Mouse (Mus musculus) forebrain, embryonic 12.5 days (tissue): ENCODE measurements around the gene Rpl36. TPM values are rescaled to one million over a fixed set of nuclear protein-coding genes. Genes with fewer than 3 reads are reported as not detected.
"Not testable (repeated sequence)": the region's sequence is repeated elsewhere in the genome, so short reads cannot be mapped to it uniquely, and the experiment has no call there.

ENCODE experiments used
- ATAC-seq: fragments of 200-750 bp; cut with Nextera tagmentation; 2 replicates; pipeline ENCODE4 v1.8.0; 2017; ENCODE audit warnings: moderate TSS enrichment; ENCODE audit not compliant: low FRiP score
- H3K27ac ChIP-seq: fragments of 300-500 bp; sonication (generic); 2 replicates; pipeline ENCODE4 v1.5.1; 2016; ENCODE audit warnings: mild to moderate bottlenecking
- H3K27me3 ChIP-seq: fragments of 300-500 bp; sonication (generic); 2 replicates; pipeline ENCODE4 v1.6.1; 2016; ENCODE audit warnings: mild to moderate bottlenecking
- H3K36me3 ChIP-seq: fragments of 300-500 bp; sonication (generic); replicated peaks from 2 replicates; pipeline ENCODE4 v1.6.1; 2016; ENCODE audit warnings: mild to moderate bottlenecking
- H3K4me1 ChIP-seq: fragments of 300-500 bp; sonication (generic); 2 replicates; pipeline ENCODE4 v1.6.1; 2016
- H3K4me2 ChIP-seq: fragments of 300-500 bp; sonication (generic); 2 replicates; pipeline ENCODE4 v1.6.1; 2016; ENCODE audit warnings: mild to moderate bottlenecking, moderate library complexity
- H3K4me3 ChIP-seq: fragments of 300-500 bp; sonication (generic); replicated peaks from 2 replicates; pipeline ENCODE4 v1.5.1; 2016; ENCODE audit warnings: mild to moderate bottlenecking
- H3K9ac ChIP-seq: fragments of 300-500 bp; sonication (generic); 2 replicates; pipeline ENCODE4 v1.6.1; 2016; ENCODE audit warnings: mild to moderate bottlenecking
- H3K9me3 ChIP-seq: fragments of 300-500 bp; sonication (generic); 2 replicates; pipeline ENCODE4 v1.6.1; 2016
- WGBS: fragments of 180-500 bp; shearing (Covaris S2); methylation state at CpG from one replicate; pipeline ENCODE4 v1.1.7; 2016; 5-methylcytosine and 5-hydroxymethylcytosine counted together
- polyA plus RNA-seq: library from polyadenylated mRNA; unstranded; fragments of >200 nt; fragmentation: Nextera tagmentation; extraction: Ambion mirVana; gene quantifications from 2 replicates; pipeline ENCODE4 v1.2.1, GENCODE M21; 2016

The Rpl36 gene
- polyA plus RNA-seq, 1 experiment from 2014 or later = 1,289 TPM

GRCm38 (mm10) chr17:56627530-56628277, 14.5 kb downstream of the Rpl36 start, which contains the start of gene Catsperd:
Gene Catsperd (plus strand): TSS chr17:56628143.
- Histone ChIP-seq H3K4me1 (peaks cover 27% of the 10 kb centered on the region), H3K9ac (peak within 1 kb of the TSS; percentile 17), H3K4me2 (peak within 1 kb of the TSS; percentile 97), H3K27ac (peak within 1 kb of the TSS; percentile 14; the same call in 1 of the 2 replicates), H3K9me3 (no peaks in the 10 kb centered on the region), H3K27me3 (peaks cover 6% of the 10 kb centered on the region; the same call in 1 of the 2 replicates), H3K4me3 (peak within 1 kb of the TSS; percentile 82), H3K36me3 (peaks cover 19% of the 10 kb centered on the region)
- 9% methylated on average over 26 of the region's 26 CpGs for WGBS
- peak; percentile 35 for ATAC-seq

- H3K27me3 ChIP-seq, ATAC-seq, H3K9ac ChIP-seq, H3K4me2 ChIP-seq, H3K9me3 ChIP-seq, H3K27ac ChIP-seq, H3K36me3 ChIP-seq, H3K4me3 ChIP-seq: not testable (repeated sequence)
- peaks cover 23% of the 10 kb centered on the region for H3K4me1 ChIP-seq
- 88% methylated on average over 27 of the region's 27 CpGs for WGBS
These were observed 16.9 kb downstream of the Rpl36 start for GRCm38 (mm10) chr17:56629800-56630781.

- H3K27me3 ChIP-seq = peaks cover 6% of the 10 kb centered on the region; the same call in 1 of the 2 replicates
- no peak overlapping the region for H3K9ac ChIP-seq
- WGBS = 62% methylated on average over 4 of the region's 4 CpGs
- no peak overlapping the region for H3K27ac ChIP-seq
- no peak overlapping the region for H3K4me3 ChIP-seq
- peaks cover 11% of the 10 kb centered on the region for H3K4me1 ChIP-seq
- H3K36me3 ChIP-seq = no peaks in the 10 kb centered on the region
- no peaks in the 10 kb centered on the region for H3K9me3 ChIP-seq
- no peak overlapping the region for H3K4me2 ChIP-seq
- ATAC-seq = no peak
These were observed 18.6 kb downstream of the Rpl36 start for GRCm38 (mm10) chr17:56631807-56632206.

- ATAC-seq = no peak
- WGBS = 92% methylated on average over 6 of the region's 6 CpGs
- H3K9me3 ChIP-seq = no peaks in the 10 kb centered on the region
These were observed 20.8 kb downstream of the Rpl36 start for GRCm38 (mm10) chr17:56634023-56634422.

GRCm38 (mm10) chr17:56643237-56643636, 30.0 kb downstream of the Rpl36 start:
- no peaks in the 10 kb centered on the region for H3K27me3 ChIP-seq
- no peak overlapping the region for H3K27ac ChIP-seq
- no peak for ATAC-seq
- no peak overlapping the region for H3K4me3 ChIP-seq
- H3K4me1 ChIP-seq = no peaks in the 10 kb centered on the region
- H3K9me3 ChIP-seq = no peaks in the 10 kb centered on the region
- WGBS = 87% methylated on average over 4 of the region's 4 CpGs
- no peak overlapping the region for H3K9ac ChIP-seq
- H3K36me3 ChIP-seq = no peaks in the 10 kb centered on the region
- no peak overlapping the region for H3K4me2 ChIP-seq

More at GRCm38 (mm10) chr17:56634023-56634422, 20.8 kb downstream of the Rpl36 start:
- no peak overlapping the region for H3K4me2 ChIP-seq
- H3K4me1 ChIP-seq = no peaks in the 10 kb centered on the region
- H3K27ac ChIP-seq = no peak overlapping the region
- H3K36me3 ChIP-seq = no peaks in the 10 kb centered on the region
- 0 out of 2 replicates have a peak, but pooled peaks cover 2% of the 10 kb centered on the region for H3K27me3 ChIP-seq
- no peak overlapping the region for H3K9ac ChIP-seq
- no peak overlapping the region for H3K4me3 ChIP-seq

GRCm38 (mm10) chr17:56647546-56647945, 34.3 kb downstream of the Rpl36 start:
- Histone ChIP-seq H3K36me3 (no peaks in the 10 kb centered on the region), H3K9ac (no peak overlapping the region), H3K27me3 (0 out of 2 replicates have a peak, but pooled peaks cover 5% of the 10 kb centered on the region), H3K4me3 (no peak overlapping the region), H3K27ac (no peak overlapping the region), H3K9me3 (no peaks in the 10 kb centered on the region), H3K4me1 (no peaks in the 10 kb centered on the region), H3K4me2 (no peak overlapping the region)
- no peak for ATAC-seq
- 80% methylated on average over 10 of the region's 13 CpGs for WGBS

GRCm38 (mm10) chr17:56651801-56652200, 38.6 kb downstream of the Rpl36 start:
- H3K27ac ChIP-seq = no peak overlapping the region
- no peak overlapping the region for H3K4me2 ChIP-seq
- H3K9me3 ChIP-seq = no peaks in the 10 kb centered on the region
- H3K4me3 ChIP-seq = no peak overlapping the region
- H3K9ac ChIP-seq = no peak overlapping the region
- no peaks in the 10 kb centered on the region for H3K4me1 ChIP-seq
- WGBS = 41% methylated on average over 10 of the region's 10 CpGs
- ATAC-seq = no peak
- H3K36me3 ChIP-seq = no peaks in the 10 kb centered on the region
- peaks cover 5% of the 10 kb centered on the region; the same call in 1 of the 2 replicates for H3K27me3 ChIP-seq

- H3K4me2 ChIP-seq = no peak overlapping the region
- ATAC-seq = no peak
- H3K4me3 ChIP-seq = no peak overlapping the region
- H3K27ac ChIP-seq = no peak overlapping the region
- no peaks in the 10 kb centered on the region for H3K4me1 ChIP-seq
- no peaks in the 10 kb centered on the region for H3K9me3 ChIP-seq
- WGBS = 75% methylated on average over 2 of the region's 2 CpGs
- no peak overlapping the region for H3K9ac ChIP-seq
- no peaks in the 10 kb centered on the region for H3K36me3 ChIP-seq
- H3K27me3 ChIP-seq = no peaks in the 10 kb centered on the region; the same call in 1 of the 2 replicates
These were observed 41.6 kb downstream of the Rpl36 start for GRCm38 (mm10) chr17:56654771-56655170.

GRCm38 (mm10) chr17:56655311-56655710, 42.1 kb downstream of the Rpl36 start:
- H3K36me3 ChIP-seq = no peaks in the 10 kb centered on the region
- H3K9me3 ChIP-seq = no peaks in the 10 kb centered on the region
- WGBS = 81% methylated on average over 3 of the region's 3 CpGs
- H3K4me2 ChIP-seq = no peak overlapping the region
- H3K9ac ChIP-seq = no peak overlapping the region
- no peak overlapping the region for H3K27ac ChIP-seq
- no peaks in the 10 kb centered on the region for H3K4me1 ChIP-seq
- no peak for ATAC-seq
- H3K4me3 ChIP-seq = no peak overlapping the region
- H3K27me3 ChIP-seq = no peaks in the 10 kb centered on the region; the same call in 1 of the 2 replicates

- no peak overlapping the region for H3K4me3 ChIP-seq
- no peak overlapping the region for H3K27ac ChIP-seq
- no peaks in the 10 kb centered on the region; the same call in 1 of the 2 replicates for H3K27me3 ChIP-seq
- 87% methylated on average over 6 of the region's 6 CpGs for WGBS
- H3K9ac ChIP-seq = no peak overlapping the region
- no peak overlapping the region for H3K4me2 ChIP-seq
- no peaks in the 10 kb centered on the region for H3K9me3 ChIP-seq
- H3K36me3 ChIP-seq = no peaks in the 10 kb centered on the region
- no peak for ATAC-seq
- H3K4me1 ChIP-seq = no peaks in the 10 kb centered on the region
These were observed 43.0 kb downstream of the Rpl36 start for GRCm38 (mm10) chr17:56656171-56656570.

- H3K27ac ChIP-seq = 0 out of 2 replicates have a peak overlapping the region, but pooled peaks have one; percentile 13
- peak overlapping the region; percentile 21; the same call in 1 of the 2 replicates for H3K4me2 ChIP-seq
- 64% methylated on average over 3 of the region's 3 CpGs for WGBS
- peaks cover 14% of the 10 kb centered on the region for H3K4me1 ChIP-seq
- H3K36me3 ChIP-seq = no peaks in the 10 kb centered on the region
- ATAC-seq = no peak
- H3K27me3 ChIP-seq = peaks cover 14% of the 10 kb centered on the region
- no peaks in the 10 kb centered on the region for H3K9me3 ChIP-seq
- no peak overlapping the region for H3K4me3 ChIP-seq
- peak overlapping the region; percentile 25; the same call in 1 of the 2 replicates for H3K9ac ChIP-seq
These were observed 50.4 kb downstream of the Rpl36 start for GRCm38 (mm10) chr17:56663659-56664058.
